10 mouse cellular contexts compared by ENCODE assay signal in genomic region chr8:119824100-119824499, GRCm38 (mm10). TPM values are rescaled to one million over a fixed set of nuclear protein-coding genes. Genes with fewer than 3 reads are reported as not detected.
DNase-seq lines count a peak whose midpoint lies in the region; ATAC-seq and TF ChIP-seq lines count a peak whose summit lies in the region.
"Had no signal": no experiment of that assay in that cellular context is flagged by ENCODE, and none has a peak within 500 bp of the region (broad histone marks: within the 10 kb centered on the region; RNA-seq: fewer than 3 reads in every experiment).

No protein-coding gene starts in this region.

- no peak for TF ChIP-seq CTCF in lung, embryonic 14.5 days (IDR thresholded peaks at IDR 0.05; ENCODE audit: low read depth)

- peaks cover 30% of the 10 kb centered on the region for H3K4me1 ChIP-seq in lung, embryonic 14.5 days (ENCODE audit: insufficient read depth)
- peaks cover 6% of the 10 kb centered on the region for H3K4me1 ChIP-seq in forebrain, embryonic 14.5 days (ENCODE audit: control insufficient read depth, insufficient read depth, low read length)

- DNase-seq in cerebellum, adult 11-12 months = peak; percentile 67
- DNase-seq in cerebellum, adult 11 months = no peak
- peak; percentile 56 for DNase-seq in lung, embryonic 14.5 days
- no peak for DNase-seq in lung, postnatal 14 days
- peak; percentile 45 to 50 for DNase-seq in heart, adult 9 months (ENCODE audit: low spot score in 2 of 2)
- peak; percentile 85 for DNase-seq in layer of hippocampus, adult 9-11 months
- no peak for DNase-seq in forebrain, embryonic 14.5 days (ENCODE audit: low spot score)
- DNase-seq: spleen, adult 18-20 months had no signal

- no peak overlapping the region for H3K9ac ChIP-seq in lung, embryonic 14.5 days
- H3K9ac ChIP-seq in forebrain, embryonic 14.5 days (ENCODE audit: low read length) = no peak overlapping the region
- H3K9ac ChIP-seq: embryonic facial prominence, embryonic 15.5 days had no signal

- H3K4me3 ChIP-seq in lung, embryonic 14.5 days (ENCODE audit: low read depth, low read length) = no peak overlapping the region
- no peak overlapping the region for H3K4me3 ChIP-seq in forebrain, embryonic 14.5 days (ENCODE audit: low read depth, low read length)
- H3K4me3 ChIP-seq: embryonic facial prominence, embryonic 15.5 days had no signal

- H3K4me2 ChIP-seq in lung, embryonic 14.5 days = no peak overlapping the region
- H3K4me2 ChIP-seq in forebrain, embryonic 14.5 days (ENCODE audit: low read length) = no peak overlapping the region
- H3K4me2 ChIP-seq: embryonic facial prominence, embryonic 15.5 days had no signal

- ATAC-seq in lung, embryonic 14.5 days (ENCODE audit: insufficient read depth) = no peak
- no peak for ATAC-seq in forebrain, embryonic 14.5 days
- no peak for ATAC-seq in erythroblast, adult 5-6 weeks (replicated peaks; ENCODE audit: low FRiP score, poor library complexity, severe bottlenecking)

- H3K27ac ChIP-seq in lung, embryonic 14.5 days (ENCODE audit: low read depth) = no peak overlapping the region
- no peak overlapping the region for H3K27ac ChIP-seq in forebrain, embryonic 14.5 days (ENCODE audit: low read depth, low read length)
- H3K27ac ChIP-seq: embryonic facial prominence, embryonic 15.5 days had no signal

- H3K27me3 ChIP-seq in lung, embryonic 14.5 days (ENCODE audit: insufficient read depth, low read length) = no peaks in the 10 kb centered on the region
- H3K27me3 ChIP-seq in forebrain, embryonic 14.5 days (replicated peaks; ENCODE audit: control insufficient read depth, insufficient read depth, low read length) = no peaks in the 10 kb centered on the region
- H3K27me3 ChIP-seq: embryonic facial prominence, embryonic 15.5 days had no signal

- peaks cover 6% of the 10 kb centered on the region; the same call in 1 of the 2 replicates for H3K36me3 ChIP-seq in lung, embryonic 14.5 days (ENCODE audit: insufficient read depth)
- peaks cover 21% of the 10 kb centered on the region for H3K36me3 ChIP-seq in forebrain, embryonic 14.5 days (ENCODE audit: control insufficient read depth, insufficient read depth, low read length)

- H3K9me3 ChIP-seq in lung, embryonic 14.5 days (ENCODE audit: low read depth, low read length) = no peaks in the 10 kb centered on the region
- no peaks in the 10 kb centered on the region for H3K9me3 ChIP-seq in forebrain, embryonic 14.5 days (replicated peaks; ENCODE audit: control insufficient read depth, low read length)
- H3K9me3 ChIP-seq: embryonic facial prominence, embryonic 15.5 days had no signal

- WGBS in lung, embryonic 14.5 days = 55% methylated on average over 4 of the region's 4 CpGs
- WGBS in forebrain, embryonic 14.5 days = 49% methylated on average over 4 of the region's 4 CpGs

RNA-seq across cellular contexts. Expression of gene Cotl1, which starts 16.2 kb away (rescaled TPM):
- polyA plus RNA-seq in lung, embryonic 14.5 days (2014; fragmentation: Nextera tagmentation; extraction: Ambion mirVana) = 201 and 204 TPM in 2 replicates
- 403 and 455 TPM in 2 replicates for polyA plus RNA-seq in forebrain, embryonic 14.5 days (2014; fragmentation: Nextera tagmentation; extraction: Ambion mirVana)
- total RNA-seq in erythroblast, adult 5-6 weeks (2015; ENCODE audit: low replicate concordance) = 95.5 and 123 TPM in 2 replicates
- total RNA-seq in erythroblast, adult 5-6 weeks (2017; ENCODE audit: low replicate concordance) = 51.2 and 98.1 TPM in 2 replicates

RNA-seq across cellular contexts. Expression of gene Klhl36, which starts 38.0 kb away (rescaled TPM):
- polyA plus RNA-seq in lung, embryonic 14.5 days (2014; fragmentation: Nextera tagmentation; extraction: Ambion mirVana) = 11.5 and 11.8 TPM in 2 replicates
- polyA plus RNA-seq in forebrain, embryonic 14.5 days (2014; fragmentation: Nextera tagmentation; extraction: Ambion mirVana) = 11.9 and 12.5 TPM in 2 replicates
- total RNA-seq in erythroblast, adult 5-6 weeks (2015; ENCODE audit: low replicate concordance) = 2.3 and 2.5 TPM in 2 replicates
- 1.6 and 5.2 TPM in 2 replicates for total RNA-seq in erythroblast, adult 5-6 weeks (2017; ENCODE audit: low replicate concordance)

RNA-seq across cellular contexts. Expression of gene Tldc1, which starts 45.9 kb away (rescaled TPM):
- polyA plus RNA-seq in lung, embryonic 14.5 days (2014; fragmentation: Nextera tagmentation; extraction: Ambion mirVana) = 9.7 and 10.3 TPM in 2 replicates
- polyA plus RNA-seq in forebrain, embryonic 14.5 days (2014; fragmentation: Nextera tagmentation; extraction: Ambion mirVana) = 5.1 and 6.0 TPM in 2 replicates
- total RNA-seq in erythroblast, adult 5-6 weeks (2015; ENCODE audit: low replicate concordance) = 0.42 and 1.3 TPM in 2 replicates
- total RNA-seq in erythroblast, adult 5-6 weeks (2017; ENCODE audit: low replicate concordance) = 1.4 TPM in 1 of 2 replicates, not detected in the other

Comparison
In these comparisons a context has a peak if more than half of its experiments do, and no peak if none do; other contexts are left out.
1. DNase-seq: peak in cerebellum, adult 11-12 months (single experiment), lung, embryonic 14.5 days (single experiment), heart, adult 9 months (2 of 2) and layer of hippocampus, adult 9-11 months (single experiment); none in cerebellum, adult 11 months (single experiment), lung, postnatal 14 days (single experiment) and forebrain, embryonic 14.5 days (single experiment).